Mouse (Mus musculus) lung, embryonic 16.5 days (tissue): ENCODE measurements around the gene Pafah1b3. TPM values are rescaled to one million over a fixed set of nuclear protein-coding genes. Genes with fewer than 3 reads are reported as not detected.
"Not testable (repeated sequence)": the region's sequence is repeated elsewhere in the genome, so short reads cannot be mapped to it uniquely, and the experiment has no call there.

Source experiments
- ATAC-seq: fragments of 200-750 bp; cut with Nextera tagmentation; 2 replicates; pipeline ENCODE4 v1.8.0; 2017; ENCODE audit warnings: low read depth, mild to moderate bottlenecking, moderate library complexity
- H3K27ac ChIP-seq: fragments of 300-500 bp; sonication (generic); 2 replicates; pipeline ENCODE4 v1.5.1; 2014; ENCODE audit warnings: mild to moderate bottlenecking, control low read depth, low read length
- H3K27me3 ChIP-seq: fragments of 300-500 bp; sonication (generic); 2 replicates; pipeline ENCODE4 v1.6.1; 2014; ENCODE audit warnings: low read depth, low read length, mixed read lengths; ENCODE audit not compliant: control insufficient read depth, insufficient read depth
- H3K36me3 ChIP-seq: fragments of 300-500 bp; sonication (generic); 2 replicates; pipeline ENCODE4 v1.6.1; 2014; ENCODE audit warnings: low read length; ENCODE audit not compliant: control insufficient read depth, insufficient read depth
- H3K4me1 ChIP-seq: fragments of 300-500 bp; sonication (generic); replicated peaks from 2 replicates; pipeline ENCODE4 v1.6.1; 2014; ENCODE audit warnings: low read length, mixed read lengths; ENCODE audit not compliant: control insufficient read depth, insufficient read depth
- H3K4me2 ChIP-seq: fragments of 300-500 bp; sonication (generic); 2 replicates; pipeline ENCODE4 v1.6.1; 2014; ENCODE audit warnings: low read depth, low read length, control low read depth
- H3K4me3 ChIP-seq: fragments of 300-500 bp; sonication (generic); 2 replicates; pipeline ENCODE4 v1.5.1; 2014; ENCODE audit warnings: mild to moderate bottlenecking, low read length, control low read depth
- H3K9ac ChIP-seq: fragments of 300-500 bp; sonication (generic); 2 replicates; pipeline ENCODE4 v1.6.1; 2014; ENCODE audit warnings: low read length, control low read depth
- H3K9me3 ChIP-seq: fragments of 300-500 bp; sonication (generic); 2 replicates; pipeline ENCODE4 v1.6.1; 2016; ENCODE audit warnings: low read length; ENCODE audit not compliant: control insufficient read depth
- WGBS: fragments of 180-500 bp; shearing (Covaris S2); extraction: QIAGEN DNeasy Blood & Tissue Kit; methylation state at CpG from one replicate; pipeline ENCODE4 v1.1.7; 2014; 5-methylcytosine and 5-hydroxymethylcytosine counted together
- polyA plus RNA-seq: library from polyadenylated mRNA; unstranded; fragments of >200 nt; fragmentation: Nextera tagmentation; extraction: Ambion mirVana; gene quantifications from 2 replicates; pipeline ENCODE4 v1.2.1, GENCODE M21; 2015

Gene Pafah1b3
- polyA plus RNA-seq, 1 experiment from 2014 or later = 170 TPM

GRCm38 (mm10) chr7:25267751-25268463 lies 29.9 kb downstream of the Pafah1b3 start:
- Histone ChIP-seq H3K4me1 (peaks cover 17% of the 10 kb centered on the region), H3K4me3 (peak overlapping the region; percentile 80), H3K27me3 (no peaks in the 10 kb centered on the region), H3K36me3 (peaks cover 7% of the 10 kb centered on the region), H3K4me2 (peak overlapping the region; percentile 82), H3K27ac (peak overlapping the region; percentile 95), H3K9me3 (no peaks in the 10 kb centered on the region), H3K9ac (peak overlapping the region; percentile 84)
- peak; percentile 94 for ATAC-seq
- WGBS = under 1% methylated on average over 33 of the region's 33 CpGs

GRCm38 (mm10) chr7:25267301-25267750 lies 30.5 kb downstream of the Pafah1b3 start, which contains the start of gene Cic:
Gene Cic (plus strand): TSS chr7:25267704.
- ATAC-seq = peak; percentile 90
- H3K4me2 ChIP-seq = peak within 1 kb of the TSS; percentile 82
- H3K9me3 ChIP-seq = no peaks in the 10 kb centered on the region
- WGBS = 0% methylated on average over 29 of the region's 29 CpGs
- peak within 1 kb of the TSS; percentile 84 for H3K9ac ChIP-seq
- peaks cover 17% of the 10 kb centered on the region for H3K4me1 ChIP-seq
- H3K4me3 ChIP-seq = peak within 1 kb of the TSS; percentile 80
- H3K36me3 ChIP-seq = peaks cover 7% of the 10 kb centered on the region
- no peaks in the 10 kb centered on the region for H3K27me3 ChIP-seq
- H3K27ac ChIP-seq = peak within 1 kb of the TSS; percentile 95

- Histone ChIP-seq H3K36me3 (peaks cover 5% of the 10 kb centered on the region), H3K4me2 (peak overlapping the region; percentile 76), H3K9me3 (no peaks in the 10 kb centered on the region), H3K9ac (no peak overlapping the region), H3K27me3 (no peaks in the 10 kb centered on the region), H3K4me3 (no peak overlapping the region), H3K4me1 (peaks cover 17% of the 10 kb centered on the region), H3K27ac (no peak overlapping the region)
- ATAC-seq = no peak
- 80% methylated on average over 8 of the region's 8 CpGs for WGBS
Observed at GRCm38 (mm10) chr7:25266180-25266962, 31.4 kb downstream of the Pafah1b3 start.

- H3K36me3 ChIP-seq, H3K4me2 ChIP-seq, H3K9me3 ChIP-seq, ATAC-seq, H3K9ac ChIP-seq, H3K27me3 ChIP-seq, H3K27ac ChIP-seq, H3K4me3 ChIP-seq: not testable (repeated sequence)
- peaks cover 17% of the 10 kb centered on the region for H3K4me1 ChIP-seq
- 82% methylated on average over 5 of the region's 5 CpGs for WGBS
Observed at GRCm38 (mm10) chr7:25265743-25266142, 32.0 kb downstream of the Pafah1b3 start.

GRCm38 (mm10) chr7:25263968-25264870 lies 33.6 kb downstream of the Pafah1b3 start:
- no peak overlapping the region for H3K27ac ChIP-seq
- H3K9me3 ChIP-seq = no peaks in the 10 kb centered on the region
- H3K9ac ChIP-seq = peak overlapping the region; percentile 35; the same call in 1 of the 2 replicates
- no peak for ATAC-seq
- no peak overlapping the region for H3K4me3 ChIP-seq
- no peaks in the 10 kb centered on the region for H3K36me3 ChIP-seq
- peaks cover 10% of the 10 kb centered on the region for H3K4me1 ChIP-seq
- H3K27me3 ChIP-seq = no peaks in the 10 kb centered on the region
- whole genome bisulfite sequencing = 33% methylated on average over 17 of the region's 17 CpGs
- no peak overlapping the region for H3K4me2 ChIP-seq

- Histone ChIP-seq H3K36me3 (no peaks in the 10 kb centered on the region), H3K4me3 (no peak overlapping the region), H3K4me1 (peaks cover 2% of the 10 kb centered on the region), H3K9me3 (no peaks in the 10 kb centered on the region), H3K27me3 (no peaks in the 10 kb centered on the region), H3K27ac (no peak overlapping the region), H3K4me2 (no peak overlapping the region), H3K9ac (no peak overlapping the region)
- 68% methylated on average over 1 of the region's 1 CpGs for WGBS
- ATAC-seq = no peak
Observed at GRCm38 (mm10) chr7:25261896-25262295, 35.9 kb downstream of the Pafah1b3 start.

GRCm38 (mm10) chr7:25251822-25252221 lies 46.0 kb downstream of the Pafah1b3 start:
- WGBS = 13% methylated on average over 8 of the region's 8 CpGs
- Histone ChIP-seq H3K27ac (peak overlapping the region; percentile 98), H3K9ac (peak overlapping the region; percentile 78), H3K4me2 (peak overlapping the region; percentile 95), H3K9me3 (no peaks in the 10 kb centered on the region), H3K27me3 (no peaks in the 10 kb centered on the region), H3K4me1 (peaks cover 28% of the 10 kb centered on the region), H3K4me3 (peak overlapping the region; percentile 98), H3K36me3 (no peaks in the 10 kb centered on the region)
- no peak for ATAC-seq

GRCm38 (mm10) chr7:25251071-25251791 lies 46.6 kb downstream of the Pafah1b3 start:
- Histone ChIP-seq H3K27me3 (no peaks in the 10 kb centered on the region), H3K9me3 (no peaks in the 10 kb centered on the region), H3K4me3 (peak overlapping the region; percentile 98), H3K36me3 (no peaks in the 10 kb centered on the region), H3K4me1 (peaks cover 34% of the 10 kb centered on the region), H3K4me2 (peak overlapping the region; percentile 95), H3K9ac (peak overlapping the region; percentile 78), H3K27ac (peak overlapping the region; percentile 98)
- WGBS = 2% methylated on average over 22 of the region's 22 CpGs
- ATAC-seq = peak; percentile 53
